Mouse (Mus musculus): ENCODE results near the gene Bicc1. TPM values are rescaled to one million over a fixed set of nuclear protein-coding genes. Genes with fewer than 3 reads are reported as not detected.

Bicc1 gene
- total RNA-seq, 2 experiments from 2014 or later = 7.9 to 9.7 TPM

GRCm38 (mm10) chr10:71019836-71020235, 139.7 kb downstream of the Bicc1 start:
- Histone ChIP-seq H3K4me3 (no peak overlapping the region), H3K27ac (peak overlapping the region; percentile 57)
- DNase-seq = peak; percentile 52
- intact Hi-C loops (cut with DNase I) = no loop called here
- no peak for TF ChIP-seq CTCF (IDR thresholded peaks at IDR 0.05)

GRCm38 (mm10) chr10:71009771-71010496, 149.6 kb downstream of the Bicc1 start:
- no peak for DNase-seq
- H3K4me3 ChIP-seq = no peak overlapping the region
- H3K27ac ChIP-seq = peak overlapping the region; percentile 28; the same call in 1 of the 2 replicates
- TF ChIP-seq CTCF (IDR thresholded peaks at IDR 0.05) = no peak
- intact Hi-C loops (cut with DNase I) = no loop called here

GRCm38 (mm10) chr10:71008721-71009120, 150.8 kb downstream of the Bicc1 start:
- H3K27ac ChIP-seq = peak overlapping the region; percentile 41
- TF ChIP-seq CTCF (IDR thresholded peaks at IDR 0.05) = no peak
- no peak overlapping the region for H3K4me3 ChIP-seq
- intact Hi-C loops (cut with DNase I) = no loop called here
- no peak for DNase-seq

- TF ChIP-seq CTCF (IDR thresholded peaks at IDR 0.05) = no peak
- intact Hi-C loops (cut with DNase I) = no loop called here
- Histone ChIP-seq H3K4me3 (no peak overlapping the region; the same call in 1 of the 2 replicates), H3K27ac (peak overlapping the region; percentile 41)
- peak; percentile 25 for DNase-seq
These were observed 151.5 kb downstream of the Bicc1 start for GRCm38 (mm10) chr10:71007956-71008355.

- intact Hi-C loops (cut with DNase I) = no loop called here
- no peak for DNase-seq
- no peak overlapping the region for H3K4me3 ChIP-seq
- no peak for TF ChIP-seq CTCF (IDR thresholded peaks at IDR 0.05)
- 0 out of 2 replicates have a peak overlapping the region, but pooled peaks have one; percentile 24 for H3K27ac ChIP-seq
These were observed 152.0 kb downstream of the Bicc1 start for GRCm38 (mm10) chr10:71007516-71007915.

GRCm38 (mm10) chr10:71007001-71007400, 152.5 kb downstream of the Bicc1 start:
- intact Hi-C loops (cut with DNase I) = no loop called here
- DNase-seq = no peak
- no peak overlapping the region for H3K4me3 ChIP-seq
- no peak overlapping the region for H3K27ac ChIP-seq
- no peak for TF ChIP-seq CTCF (IDR thresholded peaks at IDR 0.05)

GRCm38 (mm10) chr10:71002871-71003270, 156.6 kb downstream of the Bicc1 start:
- intact Hi-C loops (cut with DNase I) = no loop called here

GRCm38 (mm10) chr10:71002186-71002585, 157.3 kb downstream of the Bicc1 start:
- DNase-seq = no peak
- H3K4me3 ChIP-seq = no peak overlapping the region
- intact Hi-C loops (cut with DNase I) = no loop called here
- H3K27ac ChIP-seq = no peak overlapping the region
- TF ChIP-seq CTCF (IDR thresholded peaks at IDR 0.05) = no peak

More at GRCm38 (mm10) chr10:71002871-71003270, 156.6 kb downstream of the Bicc1 start:
- no peak for DNase-seq
- peak overlapping the region; percentile 0; the same call in 1 of the 2 replicates for H3K27ac ChIP-seq
- H3K4me3 ChIP-seq = no peak overlapping the region
- no peak for TF ChIP-seq CTCF (IDR thresholded peaks at IDR 0.05)

- peak; percentile 54 for DNase-seq
- Histone ChIP-seq H3K27ac (peak overlapping the region; percentile 46; the same call in 1 of the 2 replicates), H3K4me3 (no peak overlapping the region)
- peak; percentile 65 for TF ChIP-seq CTCF (IDR thresholded peaks at IDR 0.05)
- intact Hi-C loops (cut with DNase I) = loop anchor here (10.0 kb wide), 1 partner anchor 217 kb away; no protein-coding TSS in a partner anchor
These were observed 161.4 kb downstream of the Bicc1 start for GRCm38 (mm10) chr10:70998136-70998535.

- TF ChIP-seq CTCF (IDR thresholded peaks at IDR 0.05) = no peak
- intact Hi-C loops (cut with DNase I) = loop anchor here (10.0 kb wide), 1 partner anchor 219 kb away; no protein-coding TSS in a partner anchor
- no peak for DNase-seq
- Histone ChIP-seq H3K4me3 (no peak overlapping the region), H3K27ac (no peak overlapping the region)
These were observed 163.4 kb downstream of the Bicc1 start for GRCm38 (mm10) chr10:70996051-70996450.

GRCm38 (mm10) chr10:70994135-70994497, 165.4 kb downstream of the Bicc1 start:
- Histone ChIP-seq H3K4me3 (no peak overlapping the region), H3K27ac (no peak overlapping the region)
- no peak for TF ChIP-seq CTCF (IDR thresholded peaks at IDR 0.05)
- no peak for DNase-seq
- intact Hi-C loops (cut with DNase I) = loop anchor here (10.0 kb wide), 1 partner anchor 221 kb away; no protein-coding TSS in a partner anchor

GRCm38 (mm10) chr10:70993497-70994134, 165.9 kb downstream of the Bicc1 start:
- TF ChIP-seq CTCF (IDR thresholded peaks at IDR 0.05) = no peak
- no peak overlapping the region for H3K4me3 ChIP-seq
- DNase-seq = no peak
- H3K27ac ChIP-seq = no peak overlapping the region; the same call in 1 of the 2 replicates
- intact Hi-C loops (cut with DNase I) = loop anchor here (10.0 kb wide), 1 partner anchor 221 kb away; no protein-coding TSS in a partner anchor

GRCm38 (mm10) chr10:70987396-70987795, 172.1 kb downstream of the Bicc1 start:
- intact Hi-C loops (cut with DNase I) = no loop called here
- no peak overlapping the region for H3K4me3 ChIP-seq
- no peak overlapping the region for H3K27ac ChIP-seq
- no peak for DNase-seq
- no peak for TF ChIP-seq CTCF (IDR thresholded peaks at IDR 0.05)
